Mouse (Mus musculus) hindbrain, embryonic 16.5 days (tissue): Measurements from ENCODE around the gene Pacs1. TPM values are rescaled to one million over a fixed set of nuclear protein-coding genes. Genes with fewer than 3 reads are reported as not detected.
A peak's percentile ranks its signal among the peaks of the same experiment; 100 is the strongest.

Experiments
- ATAC-seq: fragments of 200-750 bp; cut with Nextera tagmentation; 2 replicates; pipeline ENCODE4 v1.8.0; 2017; ENCODE audit warnings: moderate TSS enrichment, moderate library complexity
- H3K27ac ChIP-seq: fragments of 300-500 bp; sonication (generic); 2 replicates; pipeline ENCODE4 v1.5.1; 2014; ENCODE audit warnings: low read depth, mild to moderate bottlenecking, control low read depth, low read length, moderate library complexity
- H3K27me3 ChIP-seq: fragments of 300-500 bp; sonication (generic); replicated peaks from 2 replicates; pipeline ENCODE4 v1.6.1; 2014; ENCODE audit warnings: low read length; ENCODE audit not compliant: control insufficient read depth, insufficient read depth
- H3K36me3 ChIP-seq: fragments of 300-500 bp; sonication (generic); 2 replicates; pipeline ENCODE4 v1.6.1; 2014; ENCODE audit warnings: mild to moderate bottlenecking, low read length, moderate library complexity, mixed read lengths; ENCODE audit not compliant: control insufficient read depth, insufficient read depth
- H3K4me1 ChIP-seq: fragments of 300-500 bp; sonication (generic); 2 replicates; pipeline ENCODE4 v1.6.1; 2014; ENCODE audit warnings: low read depth, low read length; ENCODE audit not compliant: control insufficient read depth, insufficient read depth
- H3K4me2 ChIP-seq: fragments of 300-500 bp; sonication (generic); 2 replicates; pipeline ENCODE4 v1.6.1; 2014; ENCODE audit warnings: mild to moderate bottlenecking, low read length, control low read depth, moderate library complexity
- H3K4me3 ChIP-seq: fragments of 300-500 bp; sonication (generic); 2 replicates; pipeline ENCODE4 v1.5.1; 2014; ENCODE audit warnings: mild to moderate bottlenecking, low read length, control low read depth, moderate library complexity
- H3K9ac ChIP-seq: fragments of 300-500 bp; sonication (generic); 2 replicates; pipeline ENCODE4 v1.6.1; 2014; ENCODE audit warnings: low read depth, mild to moderate bottlenecking, control low read depth, low read length, moderate library complexity
- H3K9me3 ChIP-seq: fragments of 300-500 bp; sonication (generic); 2 replicates; pipeline ENCODE4 v1.6.1; 2014; ENCODE audit warnings: mild to moderate bottlenecking, low read length, moderate library complexity; ENCODE audit not compliant: control insufficient read depth
- whole genome bisulfite sequencing: fragments of 180-500 bp; shearing (Covaris S2); extraction: QIAGEN DNeasy Blood & Tissue Kit; methylation state at CpG from one replicate; pipeline ENCODE4 v1.1.7; 2014; 5-methylcytosine and 5-hydroxymethylcytosine counted together
- polyA plus RNA-seq: library from polyadenylated mRNA; unstranded; fragments of >200 nt; fragmentation: Nextera tagmentation; extraction: Ambion mirVana; gene quantifications from 2 replicates; pipeline ENCODE4 v1.2.1, GENCODE M21; 2015

The Pacs1 gene
- polyA plus RNA-seq, 1 experiment from 2014 or later, result 47.6 TPM

DNA sequence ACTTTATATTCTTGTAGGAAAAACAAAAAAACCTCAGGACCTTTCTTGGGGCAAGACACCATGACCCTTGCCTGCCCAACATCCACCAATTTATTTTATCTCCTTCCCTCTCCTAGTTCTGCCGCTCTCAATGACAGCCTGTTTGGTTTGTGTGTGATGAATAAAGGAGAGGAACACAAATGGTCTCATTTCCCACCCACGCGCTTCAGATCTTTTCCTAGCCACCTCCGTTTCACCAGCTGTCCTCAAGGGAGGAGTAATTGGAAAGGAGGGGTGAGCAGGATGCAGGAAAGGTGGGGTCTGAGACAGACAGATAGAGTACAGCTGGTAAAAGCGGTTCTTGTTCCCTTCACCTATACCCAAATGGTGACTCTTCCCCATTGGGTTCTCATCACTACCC lies 23.7 kb upstream of the Pacs1 start:
- Histone ChIP-seq H3K27ac (no peak overlapping the region), H3K36me3 (peaks cover 8% of the 10 kb centered on the region), H3K9me3 (no peaks in the 10 kb centered on the region), H3K9ac (no peak overlapping the region), H3K4me2 (no peak overlapping the region), H3K4me1 (peaks cover 32% of the 10 kb centered on the region), H3K4me3 (no peak overlapping the region), H3K27me3 (no peaks in the 10 kb centered on the region)
- ATAC-seq, result no peak
- 80% methylated on average over 5 of the region's 5 CpGs for WGBS

DNA sequence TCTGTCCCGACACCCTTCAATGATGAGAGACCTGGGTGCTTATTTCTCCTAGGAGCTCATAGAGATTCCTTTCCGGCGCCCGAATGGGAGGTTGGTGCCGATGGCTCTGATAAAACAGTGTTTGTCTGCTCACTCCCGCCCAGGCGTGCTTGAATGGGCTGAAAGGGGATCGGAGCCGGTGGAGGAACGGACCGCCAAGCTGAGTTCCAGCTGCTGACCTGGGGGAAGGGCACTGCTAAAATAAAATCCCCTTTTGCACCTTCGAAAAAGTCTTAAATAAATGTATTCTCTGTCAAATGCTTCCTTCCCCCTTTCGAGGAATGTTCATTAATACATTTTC lies 22.8 kb upstream of the Pacs1 start:
- peaks cover 13% of the 10 kb centered on the region for H3K36me3 ChIP-seq
- H3K27ac ChIP-seq, result peak overlapping the region; percentile 93
- WGBS, result 8% methylated on average over 13 of the region's 13 CpGs
- H3K27me3 ChIP-seq, result no peaks in the 10 kb centered on the region
- peak overlapping the region; percentile 53 for H3K4me3 ChIP-seq
- H3K9me3 ChIP-seq, result no peaks in the 10 kb centered on the region
- H3K4me1 ChIP-seq, result peaks cover 32% of the 10 kb centered on the region
- H3K4me2 ChIP-seq, result peak overlapping the region; percentile 75
- peak; percentile 37 for ATAC-seq
- peak overlapping the region; percentile 78 for H3K9ac ChIP-seq

DNA sequence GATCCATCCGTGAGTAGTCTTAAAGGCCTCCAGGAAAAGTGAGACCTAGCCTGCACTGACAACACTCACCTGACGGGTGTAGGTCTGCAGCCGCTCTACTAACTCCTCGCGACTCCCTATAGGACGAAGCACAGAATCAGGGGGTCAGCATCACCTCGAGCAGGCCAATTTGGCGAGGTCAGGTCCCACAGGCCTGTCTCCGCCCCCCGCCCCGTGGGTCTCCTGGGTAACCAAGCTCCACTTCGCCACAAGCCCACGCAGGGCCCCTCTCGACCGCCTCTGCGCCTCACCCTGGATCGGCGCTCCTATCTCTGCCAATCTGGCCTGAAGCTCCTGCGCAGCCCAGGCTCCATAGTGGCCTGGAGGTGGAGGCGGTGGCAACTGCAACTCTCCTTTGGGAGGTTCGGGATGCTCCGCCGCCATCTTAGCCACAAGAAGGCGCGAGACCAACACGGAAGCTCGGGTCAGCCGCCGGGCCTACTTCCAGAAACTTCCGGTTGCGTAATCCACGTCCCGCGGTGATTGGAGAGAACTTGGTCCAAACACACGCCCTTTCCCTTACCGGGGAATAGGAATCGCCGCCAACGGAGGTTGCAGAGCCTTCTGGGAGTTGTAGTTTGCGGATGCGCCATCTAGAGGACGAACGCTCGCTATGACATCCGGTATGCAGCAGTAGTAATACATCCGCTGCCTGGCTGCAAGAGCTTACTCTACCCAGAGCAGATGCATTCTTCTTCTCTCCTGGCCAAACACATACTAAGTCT lies 22.2 kb upstream of the Pacs1 start, which contains the start of gene Sf3b2:
Gene Sf3b2, minus strand, starts transcription at position 484 of the 764 bp plus-strand sequence.
- H3K4me2 ChIP-seq, result peak within 1 kb of the TSS; percentile 87
- H3K9me3 ChIP-seq, result no peaks in the 10 kb centered on the region
- peaks cover 32% of the 10 kb centered on the region for H3K4me1 ChIP-seq
- H3K27me3 ChIP-seq, result no peaks in the 10 kb centered on the region
- peak within 1 kb of the TSS; percentile 90 for H3K4me3 ChIP-seq
- H3K36me3 ChIP-seq, result peaks cover 17% of the 10 kb centered on the region
- H3K27ac ChIP-seq, result peak within 1 kb of the TSS; percentile 93
- ATAC-seq, result peak; percentile 96
- H3K9ac ChIP-seq, result peak within 1 kb of the TSS; percentile 92
- 0% methylated on average over 46 of the region's 46 CpGs for WGBS

DNA sequence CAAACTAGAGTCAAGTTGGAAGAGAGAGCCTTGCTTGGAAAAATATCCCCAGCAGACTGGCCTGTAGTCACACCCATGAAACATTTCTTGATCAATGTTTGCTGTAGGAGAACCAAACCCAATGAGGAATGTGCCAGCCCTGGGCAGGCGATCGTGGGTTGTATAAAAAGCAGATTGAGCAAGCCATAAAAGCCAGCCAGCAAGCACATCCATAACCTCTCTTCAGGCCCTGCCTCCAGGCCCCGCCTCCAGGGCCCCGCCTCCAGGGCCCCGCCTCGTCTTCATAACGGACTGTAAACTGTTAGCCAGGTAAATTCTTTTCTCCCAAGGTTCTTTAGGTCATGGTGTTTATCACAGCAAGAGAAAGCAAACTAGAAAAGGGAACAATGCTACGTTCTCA lies 5.5 kb upstream of the Pacs1 start:
- no peaks in the 10 kb centered on the region for H3K9me3 ChIP-seq
- no peak overlapping the region for H3K4me3 ChIP-seq
- H3K4me1 ChIP-seq, result no peaks in the 10 kb centered on the region
- no peak overlapping the region for H3K4me2 ChIP-seq
- H3K27ac ChIP-seq, result no peak overlapping the region
- no peak overlapping the region for H3K9ac ChIP-seq
- 89% methylated on average over 8 of the region's 8 CpGs for WGBS
- no peak for ATAC-seq
- H3K36me3 ChIP-seq, result peaks cover 31% of the 10 kb centered on the region
- H3K27me3 ChIP-seq, result no peaks in the 10 kb centered on the region

DNA sequence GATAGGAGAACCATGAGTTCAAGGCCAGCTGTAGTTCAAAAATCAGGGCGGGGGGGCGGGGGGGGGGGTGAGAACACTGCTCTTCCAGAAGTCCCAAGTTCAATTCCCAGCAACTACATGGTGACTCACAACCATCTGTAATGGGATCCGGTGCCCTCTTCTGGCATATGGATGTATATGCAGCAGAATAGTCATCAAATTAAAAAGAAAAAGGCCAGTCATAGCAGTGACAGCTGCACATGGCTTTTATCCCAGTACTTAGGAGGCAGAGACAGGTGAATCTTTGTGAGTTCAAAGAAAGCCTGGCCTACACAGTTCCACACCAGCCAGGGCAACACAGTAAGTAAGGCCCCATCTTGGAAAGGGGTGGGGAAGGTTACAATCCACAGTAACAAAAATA lies 4.2 kb upstream of the Pacs1 start:
- ATAC-seq, result no peak
- WGBS, result 94% methylated on average over 3 of the region's 3 CpGs
- peaks cover 31% of the 10 kb centered on the region for H3K36me3 ChIP-seq
- H3K9me3 ChIP-seq, result no peaks in the 10 kb centered on the region
- H3K4me3 ChIP-seq, result no peak overlapping the region
- no peak overlapping the region for H3K27ac ChIP-seq
- H3K9ac ChIP-seq, result no peak overlapping the region
- no peaks in the 10 kb centered on the region for H3K4me1 ChIP-seq
- H3K27me3 ChIP-seq, result no peaks in the 10 kb centered on the region
- H3K4me2 ChIP-seq, result no peak overlapping the region

DNA sequence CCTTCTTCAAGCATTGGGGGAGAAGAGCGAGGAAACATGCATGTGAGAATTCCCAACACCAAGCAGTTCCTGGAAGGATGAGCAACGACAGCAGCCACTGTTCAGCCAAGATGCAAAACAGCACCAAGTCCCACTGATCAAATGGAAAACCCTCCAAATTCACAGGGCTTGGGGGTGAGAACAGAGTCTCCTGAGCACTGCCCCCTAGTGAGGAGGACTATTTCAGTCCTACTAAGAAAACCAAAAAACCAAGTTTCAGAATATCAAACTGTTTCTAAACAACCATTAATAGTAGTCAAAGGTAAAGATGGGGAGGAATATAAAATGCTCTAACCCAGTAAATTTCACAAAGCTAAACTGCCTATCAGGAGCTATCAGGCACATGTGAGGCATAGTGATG lies 3.6 kb upstream of the Pacs1 start:
- Histone ChIP-seq H3K9ac (no peak overlapping the region), H3K4me2 (no peak overlapping the region), H3K4me1 (peaks cover 6% of the 10 kb centered on the region), H3K4me3 (no peak overlapping the region), H3K9me3 (no peaks in the 10 kb centered on the region), H3K27ac (no peak overlapping the region), H3K27me3 (no peaks in the 10 kb centered on the region), H3K36me3 (peaks cover 31% of the 10 kb centered on the region)
- 93% methylated on average over 2 of the region's 2 CpGs for WGBS
- no peak for ATAC-seq

DNA sequence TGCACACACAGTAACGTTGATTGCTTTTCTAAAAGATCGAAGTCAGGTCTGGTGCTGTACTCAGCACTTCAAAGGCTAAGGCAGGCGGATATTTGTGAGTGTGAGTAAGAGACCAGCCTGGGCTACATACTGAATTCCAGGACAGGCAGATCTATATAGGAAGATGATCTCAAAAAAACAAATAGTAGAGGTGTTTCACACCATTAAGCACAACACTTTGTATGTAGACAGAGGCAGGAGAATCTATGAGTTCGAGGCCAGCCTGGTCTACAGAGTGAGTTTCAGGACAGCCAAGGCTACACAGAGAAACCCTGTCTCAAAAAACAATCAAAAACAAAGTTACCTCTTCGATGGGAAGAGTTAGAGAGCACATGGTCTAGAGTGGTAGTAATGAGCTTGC lies 2.8 kb upstream of the Pacs1 start:
- no peak overlapping the region for H3K9ac ChIP-seq
- ATAC-seq, result no peak
- WGBS, result 97% methylated on average over 5 of the region's 5 CpGs
- peaks cover 31% of the 10 kb centered on the region for H3K36me3 ChIP-seq
- no peak overlapping the region for H3K4me2 ChIP-seq
- no peak overlapping the region for H3K27ac ChIP-seq
- no peak overlapping the region for H3K4me3 ChIP-seq
- H3K9me3 ChIP-seq, result no peaks in the 10 kb centered on the region
- H3K27me3 ChIP-seq, result no peaks in the 10 kb centered on the region
- peaks cover 13% of the 10 kb centered on the region for H3K4me1 ChIP-seq

DNA sequence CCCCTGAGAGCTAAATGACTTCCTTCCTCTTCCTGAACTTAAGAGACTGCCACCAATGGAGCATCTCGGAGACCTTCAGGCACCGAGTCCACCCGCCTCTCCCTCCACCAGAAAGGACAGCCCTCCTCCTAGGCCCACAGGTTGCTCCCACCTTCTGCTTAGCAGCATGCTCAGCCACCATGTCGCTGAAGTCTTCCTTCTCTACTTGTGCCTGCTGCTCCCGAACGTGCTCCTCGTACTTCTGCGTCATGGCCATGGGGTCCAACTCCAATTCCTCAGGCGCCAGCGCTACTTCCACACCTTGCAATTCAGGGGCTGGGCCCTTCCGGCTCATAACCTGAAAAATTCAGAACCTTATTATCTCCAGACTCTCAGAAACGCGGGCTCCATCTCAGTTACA lies 1.7 kb upstream of the Pacs1 start:
- 94% methylated on average over 10 of the region's 13 CpGs for WGBS
- Histone ChIP-seq H3K9me3 (no peaks in the 10 kb centered on the region), H3K9ac (no peak overlapping the region), H3K4me1 (peaks cover 19% of the 10 kb centered on the region), H3K4me3 (no peak overlapping the region), H3K4me2 (no peak overlapping the region), H3K27me3 (no peaks in the 10 kb centered on the region), H3K27ac (no peak overlapping the region), H3K36me3 (peaks cover 30% of the 10 kb centered on the region)
- no peak for ATAC-seq

DNA sequence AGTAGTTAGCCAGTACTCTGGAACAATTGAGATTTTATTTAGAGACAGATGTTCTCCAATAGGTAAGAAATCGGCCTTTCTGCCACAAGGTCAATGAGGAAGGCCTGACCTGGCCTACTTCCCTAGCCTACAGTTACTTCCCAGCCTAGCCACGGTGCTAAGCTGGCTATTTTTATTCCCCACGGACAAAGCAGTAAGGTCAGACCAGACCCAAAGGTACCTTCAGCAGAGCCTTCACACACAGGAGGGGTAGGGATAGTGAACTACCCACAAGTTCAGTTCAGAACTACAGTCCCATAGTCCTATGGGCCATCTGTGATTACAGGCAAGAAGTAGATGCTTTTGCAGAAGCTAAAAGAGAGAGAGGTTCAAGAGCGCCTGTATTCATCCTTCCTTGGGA lies 997 bp upstream of the Pacs1 start:
- WGBS, result 71% methylated on average over 4 of the region's 4 CpGs
- Histone ChIP-seq H3K4me3 (no peak overlapping the region), H3K9ac (no peak overlapping the region), H3K4me2 (no peak overlapping the region), H3K4me1 (peaks cover 19% of the 10 kb centered on the region), H3K9me3 (no peaks in the 10 kb centered on the region), H3K27me3 (no peaks in the 10 kb centered on the region), H3K27ac (peak overlapping the region; percentile 93), H3K36me3 (peaks cover 23% of the 10 kb centered on the region)
- no peak for ATAC-seq
